Comparison of ENCODE assay signal across 9 mouse cellular contexts in the genomic region with DNA sequence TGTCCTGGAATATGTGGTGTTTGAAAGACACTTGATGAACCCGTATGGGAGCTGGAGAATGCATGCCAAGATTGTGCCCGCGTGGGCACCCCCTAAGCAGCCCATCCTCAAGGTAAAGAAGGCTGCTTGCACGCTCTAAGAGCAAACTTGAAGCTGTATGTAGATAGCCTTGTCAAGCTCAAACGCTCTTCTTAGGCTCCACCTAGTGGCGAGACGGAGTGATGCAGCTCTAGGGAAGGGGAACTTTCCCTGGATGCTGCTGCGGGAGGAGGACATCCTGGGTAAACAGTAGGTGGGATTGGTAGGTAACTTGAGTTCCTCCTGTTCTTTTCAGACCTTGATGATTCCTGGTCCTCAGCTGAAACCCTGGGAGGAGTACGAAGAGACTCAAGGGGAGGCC. TPM values are rescaled to one million over a fixed set of nuclear protein-coding genes. Genes with fewer than 3 reads are reported as not detected.
DNase-seq lines count a peak whose midpoint lies in the region; ATAC-seq and TF ChIP-seq lines count a peak whose summit lies in the region.
"Had no signal": no experiment of that assay in that cellular context is flagged by ENCODE, and none has a peak within 500 bp of the region (broad histone marks: within the 10 kb centered on the region; RNA-seq: fewer than 3 reads in every experiment).

No protein-coding gene starts in this region.

- no peaks in the 10 kb centered on the region for H3K36me3 ChIP-seq in heart, adult 2 months (ENCODE audit: control insufficient read depth, insufficient read depth, low read length)

- intact Hi-C loops in heart, adult 2 months (cut with DNase I) = loop anchor here (5.0 kb wide), 1 partner anchor 131 kb away; no protein-coding TSS in a partner anchor

- no peak for TF ChIP-seq EP300 in heart, adult 2 months (IDR thresholded peaks at IDR 0.05; ENCODE audit: insufficient read depth, low read depth, low read length)

- H3K4me3 ChIP-seq in heart, adult 2 months = no peak overlapping the region
- H3K4me3 ChIP-seq in embryonic fibroblast, embryonic 13.5 days (ENCODE audit: insufficient read depth, low read length) = no peak overlapping the region
- H3K4me3 ChIP-seq: embryonic facial prominence, embryonic 15.5 days had no signal

- H3K4me1 ChIP-seq in heart, adult 2 months (ENCODE audit: control insufficient read depth, insufficient read depth, low read length) = no peaks in the 10 kb centered on the region
- H3K4me1 ChIP-seq in embryonic fibroblast, embryonic 13.5 days (ENCODE audit: control insufficient read depth, insufficient read depth, low read length) = no peaks in the 10 kb centered on the region
- H3K4me1 ChIP-seq: embryonic facial prominence, embryonic 15.5 days had no signal

- no peaks in the 10 kb centered on the region for H3K79me2 ChIP-seq in heart, adult 2 months (replicated peaks; ENCODE audit: control insufficient read depth, insufficient read depth, low read length)

- in situ Hi-C loops in Patski (cut with MboI; ENCODE audit: low pct_unique_long_range_greater_than_20kb) = loop anchor here (25.0 kb wide), 1 partner anchor 241 kb away; no protein-coding TSS in a partner anchor

- H3K27me3 ChIP-seq in heart, adult 2 months (ENCODE audit: control insufficient read depth, insufficient read depth, low read length) = no peaks in the 10 kb centered on the region
- no peaks in the 10 kb centered on the region for H3K27me3 ChIP-seq in Patski
- H3K27me3 ChIP-seq: embryonic facial prominence, embryonic 15.5 days had no signal

- CTCF ChIA-PET in Patski (lab: Charles Lee) = interaction anchor here (0.9 to 1.7 kb wide), 10 partner anchors 8 to 138 kb away, joined by 3 to 6 read pairs (median 3); no protein-coding TSS in a partner anchor

- H3K9ac ChIP-seq in heart, adult 2 months (ENCODE audit: low read depth, low read length) = no peak overlapping the region
- H3K9ac ChIP-seq: embryonic facial prominence, embryonic 15.5 days had no signal

- peak; percentile 56 to 76 for DNase-seq in heart, adult 2 months
- DNase-seq in heart, adult 11 months = no peak
- DNase-seq in 416B (ENCODE audit: low read depth) (peak; percentile 65), Patski (ENCODE audit: low read depth, low spot score) (no peak)
- peak; percentile 82 to 83 for DNase-seq in kidney, postnatal 4 days
- peak; percentile 24 for DNase-seq in telencephalon, adult 2 months (ENCODE audit: low read depth, low spot score)

- no peak overlapping the region for H3K27ac ChIP-seq in heart, adult 2 months
- H3K27ac ChIP-seq in embryonic fibroblast, embryonic 13.5 days (ENCODE audit: insufficient read depth, low read length) = no peak overlapping the region
- H3K27ac ChIP-seq: embryonic facial prominence, embryonic 15.5 days had no signal

- POLR2A ChIA-PET in Patski (lab: Charles Lee) = interaction anchor here (0.6 kb wide), 1 partner anchor 21 kb away, joined by 3 read pairs; no protein-coding TSS in a partner anchor

- ATAC-seq in Patski = no peak
- peak; percentile 75 for ATAC-seq in megakaryocyte-erythroid progenitor cell, adult 5-6 weeks (replicated peaks; ENCODE audit: low FRiP score, low TSS enrichment, poor library complexity, severe bottlenecking)

- peak; percentile 98 for TF ChIP-seq CTCF in heart, adult 2 months (IDR thresholded peaks at IDR 0.05)
- peak; percentile 95 for TF ChIP-seq CTCF in Patski (IDR thresholded peaks at IDR 0.05)
- TF ChIP-seq CTCF in embryonic fibroblast, embryonic 13.5 days (IDR thresholded peaks at IDR 0.05; ENCODE audit: borderline replicate concordance, insufficient read depth, low read length) = peak; percentile 90; the same call in 1 of the 2 replicates

- TF ChIP-seq POLR2A in heart, adult 2 months (IDR thresholded peaks at IDR 0.05; ENCODE audit: insufficient read depth, low read depth, low read length) = no peak
- no peak for TF ChIP-seq POLR2A in embryonic fibroblast, embryonic 13.5 days (IDR thresholded peaks at IDR 0.05; ENCODE audit: low read depth, low read length)

- 18% methylated on average over 9 of the region's 9 CpGs for WGBS in heart, adult 2 months

RNA-seq across cellular contexts. Expression of a gene that starts 12.6 kb away (rescaled TPM):
- total RNA-seq in heart, adult 2 months (2021) = 10 to 100 TPM; 48.9 to 62.5 TPM
- polyA plus RNA-seq in heart, adult 2 months (2012; rRNA removed) = 33.7 and 51.4 TPM in 2 replicates
- 43.5 TPM for polyA plus RNA-seq in Patski (2021)
- polyA plus RNA-seq in embryonic fibroblast, embryonic 13.5 days (2011; ENCODE audit: insufficient read length, low read depth, missing spikeins) = 29.2 and 32.4 TPM in 2 replicates
- total RNA-seq in megakaryocyte-erythroid progenitor cell, adult 5-6 weeks (2014; fragmentation: Nextera tagmentation) = 38.2 and 48.4 TPM in 2 replicates
- 23.2 and 34.7 TPM in 2 replicates for total RNA-seq in megakaryocyte-erythroid progenitor cell, adult 5-6 weeks (2017)

RNA-seq across cellular contexts. Expression of a gene that starts 23.7 kb away (rescaled TPM):
- under 1 TPM; 0.05 to 0.08 TPM for total RNA-seq in heart, adult 2 months (2021)
- polyA plus RNA-seq in heart, adult 2 months (2012; rRNA removed) = 0.03 TPM in 1 of 2 replicates, not detected in the other
- 0.09 TPM for polyA plus RNA-seq in Patski (2021)
- not detected in 2 replicates for polyA plus RNA-seq in embryonic fibroblast, embryonic 13.5 days (2011; ENCODE audit: insufficient read length, low read depth, missing spikeins)
- 0.05 TPM in 1 of 2 replicates, not detected in the other for total RNA-seq in megakaryocyte-erythroid progenitor cell, adult 5-6 weeks (2014; fragmentation: Nextera tagmentation)
- total RNA-seq in megakaryocyte-erythroid progenitor cell, adult 5-6 weeks (2017) = not detected in 2 replicates

RNA-seq across cellular contexts. Expression of a gene that starts 34.2 kb away (rescaled TPM):
- total RNA-seq in heart, adult 2 months (2021) = 10 to 100 TPM; 21.4 to 22.8 TPM
- polyA plus RNA-seq in heart, adult 2 months (2012; rRNA removed) = 8.9 and 18.6 TPM in 2 replicates
- polyA plus RNA-seq in Patski (2021) = 21.7 TPM
- polyA plus RNA-seq in embryonic fibroblast, embryonic 13.5 days (2011; ENCODE audit: insufficient read length, low read depth, missing spikeins) = 10.0 and 10.6 TPM in 2 replicates
- total RNA-seq in megakaryocyte-erythroid progenitor cell, adult 5-6 weeks (2014; fragmentation: Nextera tagmentation) = 6.0 and 15.8 TPM in 2 replicates
- total RNA-seq in megakaryocyte-erythroid progenitor cell, adult 5-6 weeks (2017) = 9.0 and 11.8 TPM in 2 replicates

RNA-seq across cellular contexts. Expression of a gene that starts 47.7 kb away (rescaled TPM):
- total RNA-seq in heart, adult 2 months (2021) = 10 to 100 TPM; 77.7 to 80.1 TPM
- polyA plus RNA-seq in heart, adult 2 months (2012; rRNA removed) = 24.1 and 38.2 TPM in 2 replicates
- polyA plus RNA-seq in Patski (2021) = 114 TPM
- polyA plus RNA-seq in embryonic fibroblast, embryonic 13.5 days (2011; ENCODE audit: insufficient read length, low read depth, missing spikeins) = 137 and 148 TPM in 2 replicates
- 32.5 and 34.5 TPM in 2 replicates for total RNA-seq in megakaryocyte-erythroid progenitor cell, adult 5-6 weeks (2014; fragmentation: Nextera tagmentation)
- 19.8 and 25.0 TPM in 2 replicates for total RNA-seq in megakaryocyte-erythroid progenitor cell, adult 5-6 weeks (2017)

Comparison
In these comparisons a context has a peak if more than half of its experiments do, and no peak if none do; other contexts are left out.
1. DNase-seq: peak in heart, adult 2 months (2 of 2), 416B (single experiment), kidney, postnatal 4 days (2 of 2) and telencephalon, adult 2 months (single experiment); none in heart, adult 11 months (single experiment) and Patski (single experiment).
2. Peak in every context shown above with its lines, with median percentiles within 50 percentile points of each other: CTCF ChIP-seq.